Mouse (Mus musculus) granulocyte monocyte progenitor cell, adult 5-6 weeks (primary cell): ENCODE results near the gene Ccl6. TPM values are rescaled to one million over a fixed set of nuclear protein-coding genes. Genes with fewer than 3 reads are reported as not detected.

Source experiments
- ATAC-seq: replicated peaks from 2 replicates; pipeline ENCODE4 v1.8.0; 2016; ENCODE audit warnings: mild to moderate bottlenecking, moderate TSS enrichment, inconsistent platforms; ENCODE audit not compliant: poor library complexity, severe bottlenecking
- total RNA-seq, 2 experiments: library from RNA; stranded (forward) in 1 of 2; stranded (reverse) in 1 of 2; fragments of 200-712, 200-1000 nt in 1 of 2; fragments of >200 nt in 1 of 2; fragmentation: Nextera tagmentation in 1 of 2; gene quantifications; 2 replicates each; pipeline ENCODE4 v1.2.3; 2014 to 2017

Gene Ccl6
- total RNA-seq, 2 experiments from 2014 or later: 13.4 to 16.9 TPM

GRCm38 (mm10) chr11:83566617-83567016 lies 26.3 kb downstream of the Ccl6 start:
- ATAC-seq: no peak

DNA sequence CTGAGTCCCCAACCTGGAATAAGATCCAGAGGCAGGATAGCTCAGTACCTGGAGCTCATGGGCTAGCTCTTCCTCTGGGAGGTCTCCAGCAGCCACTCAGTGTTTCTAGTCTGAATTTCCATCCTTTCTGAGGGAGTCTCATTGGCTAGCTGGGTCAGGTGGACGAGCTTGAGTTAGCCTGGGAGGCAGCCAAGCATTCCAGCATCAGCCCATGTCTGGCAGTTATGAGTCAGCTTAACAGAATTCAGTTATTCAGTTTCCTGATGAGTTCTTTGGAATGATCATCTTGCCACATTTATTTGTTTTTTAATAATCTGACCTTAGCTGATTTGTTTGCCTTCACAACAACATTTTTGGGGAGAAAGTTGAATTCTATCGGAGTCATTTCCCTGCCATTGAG lies 29.1 kb downstream of the Ccl6 start:
- ATAC-seq: no peak

GRCm38 (mm10) chr11:83562311-83562887 lies 30.5 kb downstream of the Ccl6 start:
- ATAC-seq: 0 out of 2 replicates have a peak, but pooled peaks have one; percentile 19

GRCm38 (mm10) chr11:83560405-83560804 lies 32.5 kb downstream of the Ccl6 start:
- peak; percentile 95 for ATAC-seq

DNA sequence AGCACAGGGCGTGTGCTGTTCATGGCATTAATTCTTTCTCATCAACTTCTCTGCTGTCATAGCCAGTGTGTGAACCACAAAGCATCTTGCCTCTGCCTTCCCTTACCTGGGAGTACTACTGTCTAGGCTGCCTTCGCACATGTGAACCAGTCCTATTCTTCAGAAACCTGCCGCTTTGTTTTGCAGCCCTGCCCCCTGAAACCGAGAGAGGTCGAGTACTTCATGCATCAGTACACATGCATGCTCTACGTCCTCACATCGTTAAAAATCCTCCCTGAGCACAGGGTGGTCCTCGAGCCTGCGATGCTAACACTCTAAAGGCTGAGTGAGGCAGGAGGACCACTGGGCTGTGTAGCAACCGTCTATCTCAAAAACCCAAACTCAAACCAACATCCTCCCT lies 35.8 kb downstream of the Ccl6 start:
- ATAC-seq: no peak

- ATAC-seq: peak; percentile 47; the same call in 1 of the 2 replicates
These were observed 36.7 kb downstream of the Ccl6 start for GRCm38 (mm10) chr11:83556085-83556781.

DNA sequence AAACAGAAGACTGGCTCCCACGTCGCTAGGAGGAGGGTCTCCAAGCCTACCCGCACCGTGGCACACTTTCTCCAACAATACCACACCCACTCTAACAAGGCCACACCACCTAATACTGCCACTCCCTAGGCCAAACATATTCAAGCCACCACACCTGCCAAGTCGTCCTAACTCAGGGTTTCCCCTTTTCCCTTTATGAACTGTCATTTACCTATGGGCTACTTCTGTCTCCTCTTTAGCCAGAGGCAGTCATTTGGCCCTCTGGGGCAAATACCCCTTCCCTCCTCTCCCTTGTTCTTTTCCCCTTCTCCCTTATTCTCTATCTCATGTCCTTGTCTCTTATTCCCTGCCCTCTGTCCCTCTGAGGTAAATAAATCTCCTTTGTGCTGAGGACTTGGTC lies 41.2 kb downstream of the Ccl6 start:
- ATAC-seq: no peak

- ATAC-seq: peak; percentile 23; the same call in 1 of the 2 replicates
These were observed 41.9 kb downstream of the Ccl6 start for GRCm38 (mm10) chr11:83551037-83551436.

DNA sequence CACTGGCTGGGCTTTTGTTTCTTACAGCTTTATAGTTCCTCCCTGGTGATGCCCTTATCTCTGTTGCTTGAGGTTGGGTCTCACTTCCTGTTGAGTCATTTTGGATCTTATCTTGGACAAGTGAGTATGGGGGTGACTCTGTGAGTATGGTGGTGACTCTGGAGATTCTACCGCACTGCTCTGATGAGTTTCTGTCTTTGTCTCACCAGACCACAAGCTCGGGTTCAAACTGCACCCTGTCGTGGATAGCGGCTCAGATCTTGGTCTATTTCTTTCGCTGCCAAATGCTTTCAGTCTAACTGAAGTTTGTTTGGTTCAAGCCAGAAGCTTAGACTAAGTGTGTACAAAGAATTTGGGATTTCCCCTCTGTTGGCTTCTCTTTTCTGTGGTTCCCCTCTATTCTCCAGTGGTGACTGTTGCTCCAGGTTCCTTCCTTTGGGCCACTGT lies 42.7 kb downstream of the Ccl6 start:
- ATAC-seq: peak; percentile 88

DNA sequence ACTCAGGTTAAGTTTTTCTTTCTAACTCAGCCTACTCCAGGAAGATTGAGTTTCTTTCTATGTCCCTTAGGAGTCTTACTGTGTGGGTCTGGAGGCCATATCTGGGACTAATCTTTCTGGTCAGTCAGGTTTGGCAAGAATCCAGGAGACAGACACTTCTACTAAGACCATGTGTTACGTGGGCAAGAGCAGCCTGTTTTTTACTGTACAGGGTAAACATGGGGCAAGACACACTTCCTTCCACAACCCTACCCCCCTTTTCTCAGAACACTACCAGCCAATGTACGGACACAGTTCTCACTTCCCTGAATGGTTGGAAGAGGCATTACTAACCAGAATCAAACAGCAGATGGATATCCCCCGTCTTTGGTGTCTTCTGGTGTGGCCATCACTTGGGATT lies 48.7 kb downstream of the Ccl6 start:
- ATAC-seq: peak; percentile 92

GRCm38 (mm10) chr11:83541415-83541814 lies 51.5 kb downstream of the Ccl6 start:
- no peak for ATAC-seq

- peak; percentile 19 for ATAC-seq
These were observed 52.0 kb downstream of the Ccl6 start for GRCm38 (mm10) chr11:83540931-83541330.

DNA sequence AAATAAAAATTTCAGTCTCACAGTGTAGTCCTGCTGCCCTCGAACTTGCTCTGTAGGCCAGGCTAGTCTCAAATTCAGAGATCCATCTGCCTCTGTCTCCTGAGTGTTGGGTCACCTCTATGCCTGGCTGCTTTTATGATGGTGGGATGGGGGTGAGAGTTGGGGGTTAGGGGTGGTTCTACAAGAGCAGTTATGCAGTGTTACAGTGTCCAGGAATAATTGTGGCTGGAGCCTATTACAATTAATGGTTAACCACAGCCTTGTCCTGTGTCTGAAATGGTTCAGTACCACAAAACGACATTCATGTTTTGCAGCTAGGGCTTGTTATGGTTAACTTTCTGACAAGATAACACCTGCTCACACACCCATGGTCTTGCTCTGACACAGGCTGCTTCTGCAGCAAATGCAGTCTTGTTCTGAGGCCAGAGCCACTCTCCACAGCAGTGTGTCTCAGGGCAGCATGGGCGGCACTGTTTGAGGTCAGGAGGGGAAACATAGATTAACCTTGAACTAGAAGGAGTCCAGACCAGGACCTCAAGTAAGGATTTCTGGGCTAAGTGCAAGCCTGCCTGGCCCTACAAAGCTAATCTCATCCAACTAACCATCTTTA lies 54.1 kb downstream of the Ccl6 start:
- ATAC-seq: no peak

Other genes with a start within 250 kb of the Ccl6 start
- gene Rasl10b, start 183.9 kb downstream of the Ccl6 start, total RNA-seq (2014; fragmentation: Nextera tagmentation): not detected in 2 replicates
- gene Rasl10b, start 183.9 kb downstream of the Ccl6 start, total RNA-seq (2017): 0.09 and 0.41 TPM in 2 replicates
- gene Gas2l2, start 163.6 kb downstream of the Ccl6 start, total RNA-seq (2014; fragmentation: Nextera tagmentation): 0.13 TPM in 1 of 2 replicates, not detected in the other
- 0.57 TPM in 1 of 2 replicates, not detected in the other for gene Gas2l2, start 163.6 kb downstream of the Ccl6 start, total RNA-seq (2017)
- gene 1700020L24Rik, start 155.4 kb downstream of the Ccl6 start, total RNA-seq (2014; fragmentation: Nextera tagmentation): 33.2 and 34.9 TPM in 2 replicates
- gene 1700020L24Rik, start 155.4 kb downstream of the Ccl6 start, total RNA-seq (2017): 79.8 and 113 TPM in 2 replicates
- 6.6 and 11.1 TPM in 2 replicates for gene Mmp28, start 130.0 kb downstream of the Ccl6 start, total RNA-seq (2014; fragmentation: Nextera tagmentation)
- 5.4 and 5.6 TPM in 2 replicates for gene Mmp28, start 130.0 kb downstream of the Ccl6 start, total RNA-seq (2017)
- gene Taf15, start 120.0 kb downstream of the Ccl6 start, total RNA-seq (2014; fragmentation: Nextera tagmentation): 62.6 and 66.7 TPM in 2 replicates
- 43.8 and 44.1 TPM in 2 replicates for gene Taf15, start 120.0 kb downstream of the Ccl6 start, total RNA-seq (2017)
- not detected in 2 replicates for gene Heatr9, start 70.9 kb downstream of the Ccl6 start, total RNA-seq (2014; fragmentation: Nextera tagmentation)
- not detected in 2 replicates for gene Heatr9, start 70.9 kb downstream of the Ccl6 start, total RNA-seq (2017)
- not detected in 2 replicates for gene Ccl5, start 62.6 kb downstream of the Ccl6 start, total RNA-seq (2014; fragmentation: Nextera tagmentation)
- 2.1 TPM in 1 of 2 replicates, not detected in the other for gene Ccl5, start 62.6 kb downstream of the Ccl6 start, total RNA-seq (2017)
- gene Ccl9, start 14.5 kb downstream of the Ccl6 start, total RNA-seq (2014; fragmentation: Nextera tagmentation): 189 and 190 TPM in 2 replicates
- 110 and 159 TPM in 2 replicates for gene Ccl9, start 14.5 kb downstream of the Ccl6 start, total RNA-seq (2017)
- not detected in 2 replicates for gene Rpl9-ps1, start 52.5 kb upstream of the Ccl6 start, total RNA-seq (2014; fragmentation: Nextera tagmentation)
- gene Rpl9-ps1, start 52.5 kb upstream of the Ccl6 start, total RNA-seq (2017): not detected in 2 replicates
- 5.5 and 6.5 TPM in 2 replicates for gene Ccl3, start 56.3 kb upstream of the Ccl6 start, total RNA-seq (2014; fragmentation: Nextera tagmentation)
- gene Ccl3, start 56.3 kb upstream of the Ccl6 start, total RNA-seq (2017): 78.6 and 86.4 TPM in 2 replicates
- gene Ccl4, start 69.5 kb upstream of the Ccl6 start, total RNA-seq (2014; fragmentation: Nextera tagmentation): 2.1 TPM in 1 of 2 replicates, not detected in the other
- 15.2 and 26.9 TPM in 2 replicates for gene Ccl4, start 69.5 kb upstream of the Ccl6 start, total RNA-seq (2017)
- gene Wfdc17, start 110.9 kb upstream of the Ccl6 start, total RNA-seq (2014; fragmentation: Nextera tagmentation): 8.9 TPM in 1 of 2 replicates, not detected in the other
- gene Wfdc17, start 110.9 kb upstream of the Ccl6 start, total RNA-seq (2017): 1.2 TPM in 1 of 2 replicates, not detected in the other
- not detected in 2 replicates for gene Wfdc18, start 115.9 kb upstream of the Ccl6 start, total RNA-seq (2014; fragmentation: Nextera tagmentation)
- gene Wfdc18, start 115.9 kb upstream of the Ccl6 start, total RNA-seq (2017): not detected in 2 replicates
- gene Wfdc21, start 153.9 kb upstream of the Ccl6 start, total RNA-seq (2014; fragmentation: Nextera tagmentation): 15.7 and 47.5 TPM in 2 replicates
- 28.0 and 70.7 TPM in 2 replicates for gene Wfdc21, start 153.9 kb upstream of the Ccl6 start, total RNA-seq (2017)
- gene Heatr6, start 160.6 kb upstream of the Ccl6 start, total RNA-seq (2014; fragmentation: Nextera tagmentation): 10.4 and 30.5 TPM in 2 replicates
- 8.9 and 17.8 TPM in 2 replicates for gene Heatr6, start 160.6 kb upstream of the Ccl6 start, total RNA-seq (2017)